Mouse (Mus musculus): ENCODE results near the gene Rab24.

DNA sequence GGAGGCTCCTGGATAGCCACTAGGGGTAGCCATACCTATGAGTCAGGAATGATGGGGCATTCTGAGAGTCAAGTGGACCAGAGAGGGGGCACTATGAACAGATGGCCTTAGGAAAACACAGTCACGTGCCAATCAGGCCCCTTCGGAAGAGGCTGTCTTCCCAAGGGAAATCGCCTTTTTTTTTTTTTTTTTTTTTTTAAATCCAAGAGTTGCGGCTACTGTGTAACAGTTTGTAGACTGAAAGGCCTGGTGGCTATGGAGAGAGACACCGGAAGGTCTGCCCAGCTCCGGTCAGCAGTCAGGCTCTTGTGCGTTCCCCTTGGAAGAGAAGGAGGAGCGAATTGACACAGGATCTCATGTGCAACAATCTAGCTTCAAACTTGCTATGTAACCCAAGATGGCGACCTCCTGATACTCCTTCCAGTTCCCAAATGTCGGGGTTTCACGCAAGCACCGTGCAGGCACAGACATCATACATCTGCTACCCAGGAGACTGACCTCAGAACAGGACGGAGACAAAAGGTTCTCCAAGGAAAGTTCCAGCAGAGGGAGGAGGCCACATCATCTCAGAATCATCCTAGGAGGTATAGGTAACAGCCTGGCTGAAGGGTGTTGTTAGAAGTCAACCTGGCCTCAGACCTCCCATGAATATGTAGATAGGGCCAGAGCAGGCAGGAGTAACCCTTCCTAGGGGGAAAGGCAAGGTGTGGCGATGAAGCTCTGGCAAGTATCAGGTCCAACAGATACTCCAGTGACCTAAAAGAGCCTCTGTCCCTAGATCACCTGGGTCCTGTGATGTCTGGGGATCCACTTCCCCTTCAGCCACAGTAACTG lies 9.0 kb upstream of the Rab24 start:
- TF ChIP-seq MAX (IDR thresholded peaks at IDR 0.05) (no peak), CTCF (IDR thresholded peaks at IDR 0.05; ENCODE audit: control insufficient read depth, insufficient read depth, insufficient read length) (peak; percentile 26), USF1 (IDR thresholded peaks at IDR 0.05; ENCODE audit: low read depth) (peak; percentile 92)
